Mouse (Mus musculus): Measurements from ENCODE around the gene Scg5.
A peak's percentile ranks its signal among the peaks of the same experiment; 100 is the strongest.

DNA sequence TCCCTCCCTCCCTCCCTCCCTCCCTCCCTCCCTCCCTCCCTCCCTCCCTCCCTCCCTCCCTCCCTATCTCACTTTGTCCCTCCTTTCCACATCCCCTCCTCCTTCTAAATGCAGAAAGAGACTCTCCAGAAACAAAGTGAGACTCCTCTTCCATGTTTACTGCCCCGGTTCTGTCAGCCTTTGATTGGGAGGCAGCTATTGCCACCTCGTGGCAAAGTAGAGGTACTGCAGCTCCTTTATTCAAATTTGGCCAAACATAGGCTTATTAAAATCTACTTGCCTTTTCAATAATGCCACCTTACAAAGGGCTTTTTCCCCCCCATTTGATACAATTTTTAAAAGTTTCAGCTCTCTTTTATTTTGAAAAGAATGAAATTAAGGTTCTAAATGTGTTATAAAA, 5.0 kb downstream of the Scg5 start:
- TF ChIP-seq CTCF (IDR thresholded peaks at IDR 0.05) (peak; percentile 86), EP300 (IDR thresholded peaks at IDR 0.05) (no peak)

Data from lung, postnatal 0 days (tissue).